Mouse (Mus musculus): ENCODE results near the gene Dennd4a.

DNA sequence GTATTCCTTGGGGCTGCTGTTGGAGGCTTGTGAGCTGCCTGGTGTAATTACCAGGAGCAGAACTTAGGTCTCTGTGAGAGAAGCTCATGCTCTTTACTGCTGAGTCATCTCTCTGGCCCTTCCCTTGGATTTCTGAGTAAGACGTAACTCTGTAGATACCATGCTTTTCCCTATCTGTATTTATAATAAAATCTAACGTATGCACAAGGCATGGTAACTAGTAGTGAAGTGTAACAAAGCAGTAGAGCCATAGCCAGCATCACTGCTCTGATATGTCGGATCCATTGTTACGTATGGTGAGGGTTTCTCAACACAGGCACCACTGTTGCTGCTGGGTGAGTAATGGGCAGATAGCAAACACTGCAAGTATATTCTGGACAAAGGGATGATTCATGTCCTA is 34.2 kb downstream of the Dennd4a start:
- TF ChIP-seq CTCF (IDR thresholded peaks at IDR 0.05; ENCODE audit: borderline replicate concordance, insufficient read depth, low read depth, low read length) (no peak), POLR2A (IDR thresholded peaks at IDR 0.05; ENCODE audit: borderline replicate concordance, insufficient read depth, low read length) (no peak)

All from cerebellum, adult 2 months (tissue).